Mouse (Mus musculus) CD4-positive helper T cell, adult 2 months (primary cell): ENCODE measurements around the gene Tars2.

ENCODE experiments used
- DNase-seq: peaks from one replicate; pipeline ENCODE4 v3.0.0-alpha.2; 2012; ENCODE audit warnings: low read depth, missing footprints, low spot score

The Tars2 gene

DNA sequence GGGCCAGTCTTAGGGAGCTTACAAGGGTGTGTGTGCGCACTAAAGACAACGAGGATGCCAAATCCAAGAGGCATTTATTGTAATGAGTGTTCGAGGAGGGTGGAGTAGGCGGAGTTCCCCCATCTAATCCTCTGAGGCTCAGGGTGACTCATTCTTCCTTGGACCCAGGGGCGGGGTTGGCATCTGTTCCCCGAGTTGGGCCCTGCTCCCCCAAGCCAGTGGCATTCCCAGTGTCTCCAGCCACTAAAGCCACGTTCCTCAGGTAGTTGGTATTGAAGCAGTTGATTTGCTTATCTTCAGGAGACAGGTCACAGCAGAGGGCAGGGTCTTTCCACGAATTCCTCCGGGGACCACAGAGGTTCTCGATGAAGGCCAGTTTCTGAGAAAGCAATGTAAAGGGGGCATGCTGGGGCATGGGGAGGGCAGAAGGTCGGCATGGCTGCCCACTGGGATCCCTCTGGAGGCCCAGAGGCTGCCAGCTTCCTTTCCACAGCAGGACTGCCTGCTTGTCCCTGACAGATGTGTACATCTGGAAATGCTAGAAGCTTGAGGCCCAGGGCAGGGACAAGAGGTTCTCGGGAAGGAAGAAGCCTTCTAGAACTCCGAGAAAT lies 25.8 kb downstream of the Tars2 start:
- no peak for DNase-seq

DNA sequence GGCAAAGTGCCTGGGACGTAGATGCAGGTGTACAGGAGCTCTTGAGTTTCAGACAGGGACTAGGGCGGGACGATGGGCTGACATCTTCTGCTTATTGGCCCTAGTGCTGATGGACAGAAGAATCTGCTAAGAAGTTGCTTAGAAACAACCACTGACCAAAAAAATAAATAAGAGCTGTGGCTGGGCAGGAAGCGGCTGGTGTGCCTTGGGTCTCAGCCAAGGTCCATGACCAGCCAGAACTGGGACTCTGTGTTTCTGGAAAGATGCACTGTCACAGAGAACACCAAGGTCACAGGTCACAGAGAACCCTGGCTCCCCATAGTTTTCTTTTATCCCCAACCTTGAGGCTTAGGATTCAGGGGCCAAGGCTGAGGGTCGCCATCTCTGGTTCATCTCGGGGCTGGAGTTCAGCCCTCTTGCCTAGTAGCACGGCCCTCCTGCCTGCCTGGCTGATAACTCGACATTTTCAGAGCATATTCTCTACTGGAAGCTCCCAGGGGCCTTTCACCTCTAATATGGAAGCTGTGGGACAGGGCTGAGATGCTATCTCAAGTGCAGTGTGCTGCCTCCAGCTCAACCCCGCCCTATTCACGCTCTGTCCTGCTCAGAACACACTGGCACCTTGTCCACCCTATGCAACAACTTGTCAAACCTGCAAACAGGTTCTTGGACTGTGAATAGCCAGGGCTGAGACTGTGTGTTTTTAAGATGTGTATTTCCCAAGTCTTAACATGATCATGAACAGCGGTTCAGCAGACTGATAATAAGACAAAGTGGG lies 27.1 kb downstream of the Tars2 start:
- DNase-seq = no peak

DNA sequence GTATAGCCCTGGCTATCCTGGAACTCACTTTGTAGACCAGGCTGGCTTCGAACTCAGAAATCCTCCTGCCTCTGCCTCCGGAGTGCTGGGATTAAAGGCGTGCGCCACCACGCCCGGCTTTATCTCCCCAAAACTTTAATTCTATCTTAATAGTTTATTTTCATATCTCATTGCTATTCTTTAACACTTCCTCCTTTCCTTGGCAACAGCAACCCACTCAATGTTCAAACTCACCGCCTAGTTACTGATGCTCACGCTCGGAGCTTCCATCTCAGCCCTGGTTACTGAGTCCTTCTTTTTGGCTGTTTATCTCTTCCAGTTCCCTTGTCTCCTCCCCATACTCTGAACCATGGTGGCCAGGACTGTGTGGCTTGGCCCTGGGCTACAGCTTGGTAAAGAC lies 27.7 kb downstream of the Tars2 start:
- DNase-seq = no peak

DNA sequence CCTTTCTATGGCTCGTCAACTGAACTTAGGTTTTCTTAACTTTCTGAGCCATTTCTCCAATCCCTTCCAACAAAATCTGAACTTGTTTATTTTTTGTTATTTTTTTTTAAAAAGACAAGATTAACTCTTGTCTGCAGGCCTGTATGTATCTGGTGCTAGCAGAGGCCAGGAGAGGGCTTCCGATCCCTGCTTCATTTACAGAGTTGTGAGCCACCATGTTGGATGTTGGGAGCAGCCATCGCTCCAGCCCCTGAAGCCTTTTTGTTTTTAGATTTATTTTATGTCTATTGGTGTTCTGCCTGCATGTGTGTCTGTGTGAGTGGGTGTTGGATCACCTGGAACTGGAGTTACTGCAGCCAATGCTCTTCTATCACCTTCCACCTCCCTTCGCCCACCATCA lies 28.2 kb downstream of the Tars2 start:
- DNase-seq = no peak

DNA sequence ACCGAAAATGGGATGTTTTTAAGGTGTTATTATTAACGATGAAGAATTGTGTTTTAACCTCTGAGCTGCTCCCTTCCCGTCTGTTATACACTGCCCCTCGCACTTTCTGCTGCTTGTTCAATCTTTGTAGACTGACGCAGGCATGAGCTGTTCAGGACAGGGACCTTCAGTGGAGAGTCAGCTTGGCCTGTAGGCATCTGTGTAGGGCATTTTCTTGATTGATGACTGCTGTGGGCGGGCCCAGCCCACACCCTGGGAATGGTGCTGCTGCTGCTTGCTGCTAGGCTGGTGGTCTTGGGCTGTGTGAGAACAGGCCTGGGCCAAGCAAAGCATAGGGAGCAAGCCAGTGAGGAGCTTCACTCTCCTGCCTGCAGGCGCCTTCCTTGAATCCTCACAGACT lies 29.6 kb downstream of the Tars2 start:
- no peak for DNase-seq

DNA sequence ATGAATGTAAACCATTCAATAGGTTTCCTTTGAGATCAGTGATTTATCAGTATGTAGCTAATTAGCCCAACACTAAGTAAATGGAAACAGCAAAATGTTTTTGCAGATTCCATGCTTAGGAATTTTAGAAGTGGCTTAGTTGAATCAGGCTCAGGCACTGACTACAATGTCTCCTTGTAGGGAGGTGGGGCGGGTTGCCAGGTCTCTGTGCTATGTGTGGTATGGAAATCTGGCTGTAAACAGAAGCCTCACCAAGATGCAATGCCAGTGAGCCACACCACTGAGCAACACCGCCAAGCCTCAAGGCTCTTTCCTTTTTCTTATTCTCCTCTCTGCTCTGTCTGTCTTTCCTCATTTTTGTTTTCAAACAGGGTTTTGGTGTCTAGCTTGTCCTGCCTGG lies 31.1 kb downstream of the Tars2 start:
- DNase-seq = no peak

DNA sequence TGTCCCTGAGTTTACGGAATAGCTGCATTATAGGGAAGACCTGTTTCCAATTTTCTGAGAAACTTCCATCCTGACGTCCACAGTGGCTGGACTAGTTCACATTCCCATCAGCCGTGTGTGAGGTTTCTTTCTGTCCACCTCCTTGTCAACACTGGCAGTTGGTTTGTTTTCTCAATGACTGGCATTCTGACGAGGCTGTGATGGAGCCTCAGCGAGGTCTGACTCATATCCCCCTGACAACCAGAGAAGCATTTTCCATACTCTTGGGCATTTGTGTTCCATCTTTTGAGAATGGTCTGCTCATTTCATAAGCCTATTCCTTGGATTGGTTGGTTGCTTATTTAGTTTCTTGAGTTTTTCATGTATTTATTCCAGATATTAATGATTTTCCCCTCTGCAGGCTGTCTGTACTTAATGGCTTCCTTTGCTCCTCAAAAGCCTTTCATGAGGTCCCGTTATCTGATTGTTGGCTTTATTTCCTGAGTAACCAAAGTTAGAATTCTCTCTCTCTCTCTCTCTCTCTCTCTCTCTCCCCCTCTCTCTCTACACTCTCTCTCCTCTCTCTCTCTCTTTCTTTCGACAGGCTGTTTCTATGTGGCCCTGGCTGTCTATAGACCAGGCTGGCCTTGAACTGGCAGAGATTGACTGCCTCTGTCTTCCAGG lies 33.2 kb downstream of the Tars2 start:
- peak; percentile 21 for DNase-seq

DNA sequence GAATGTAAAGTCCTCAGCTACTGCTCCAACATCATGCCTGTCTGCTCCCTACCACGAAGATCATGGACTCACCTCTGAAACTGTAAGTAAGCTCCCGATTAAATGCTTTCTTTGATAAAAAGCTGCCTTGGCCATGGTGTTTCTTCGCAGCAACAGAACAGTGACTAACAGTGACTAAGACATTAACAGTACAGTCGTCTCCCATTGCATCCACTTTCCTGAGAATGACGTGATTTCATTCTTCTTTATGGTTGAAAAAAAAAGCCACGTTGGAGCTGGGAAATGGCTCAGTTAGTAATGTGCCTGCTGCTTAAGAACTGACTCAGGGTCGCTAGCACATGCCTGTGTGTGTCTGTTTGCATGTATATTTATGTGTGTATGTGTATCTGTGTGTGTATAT lies 34.1 kb downstream of the Tars2 start:
- no peak for DNase-seq

DNA sequence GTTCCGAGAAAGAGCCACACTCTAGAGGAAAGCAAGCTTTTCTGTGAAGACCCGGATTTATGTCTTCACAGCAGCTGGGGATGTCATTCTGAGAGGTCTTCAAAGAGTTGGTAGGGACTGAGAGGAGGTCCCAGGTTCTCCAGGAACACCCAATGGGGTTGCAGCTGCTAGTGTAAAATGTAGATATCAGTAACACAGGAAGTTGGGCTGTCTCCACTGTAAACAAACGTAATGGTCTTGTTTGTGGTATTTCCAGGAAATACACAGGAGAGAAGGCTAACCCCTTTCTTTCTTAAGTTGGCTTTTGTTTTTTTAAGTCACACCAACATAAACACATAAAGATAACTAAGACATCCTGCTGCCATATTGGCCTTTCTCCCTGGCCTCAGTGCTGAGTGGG lies 37.6 kb downstream of the Tars2 start:
- peak; percentile 78 for DNase-seq

DNA sequence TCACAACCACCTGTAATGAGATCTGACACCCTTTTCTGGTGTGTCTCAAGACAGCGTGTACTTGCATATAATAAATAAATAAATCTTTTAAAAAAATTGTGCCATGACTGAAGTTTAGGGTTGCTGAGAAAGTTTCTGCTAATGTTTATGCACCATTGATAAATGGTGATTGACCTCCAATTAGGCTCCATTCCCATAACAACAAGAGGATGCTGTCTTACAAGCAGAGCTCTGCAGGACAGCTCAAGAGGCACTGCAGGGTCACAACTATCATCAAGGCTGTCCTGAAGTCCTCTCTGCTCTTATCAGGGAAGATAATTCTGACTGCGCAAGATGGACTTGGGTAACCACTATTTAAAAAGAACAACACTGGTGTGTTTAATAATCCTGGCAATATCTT lies 41.9 kb downstream of the Tars2 start:
- DNase-seq = no peak

DNA sequence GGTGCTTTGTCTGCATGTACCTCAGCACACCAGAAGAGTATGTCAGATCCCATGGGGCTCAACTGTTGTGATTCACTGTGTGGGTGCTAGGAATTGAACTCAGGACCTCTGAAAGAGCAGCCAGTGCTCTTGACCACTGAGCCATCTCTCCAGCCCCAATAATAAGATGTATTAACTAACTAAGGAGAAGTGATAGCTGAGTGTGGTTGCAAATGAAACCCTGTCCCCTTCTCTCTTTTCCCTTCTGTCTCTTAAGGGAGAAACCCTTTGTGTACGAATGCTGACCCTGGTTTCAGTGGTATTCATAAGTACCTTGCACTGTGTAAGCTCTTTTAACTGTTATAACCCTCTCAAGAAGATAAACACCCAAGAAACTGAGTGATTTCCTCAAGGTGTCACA lies 43.9 kb downstream of the Tars2 start:
- DNase-seq = no peak

DNA sequence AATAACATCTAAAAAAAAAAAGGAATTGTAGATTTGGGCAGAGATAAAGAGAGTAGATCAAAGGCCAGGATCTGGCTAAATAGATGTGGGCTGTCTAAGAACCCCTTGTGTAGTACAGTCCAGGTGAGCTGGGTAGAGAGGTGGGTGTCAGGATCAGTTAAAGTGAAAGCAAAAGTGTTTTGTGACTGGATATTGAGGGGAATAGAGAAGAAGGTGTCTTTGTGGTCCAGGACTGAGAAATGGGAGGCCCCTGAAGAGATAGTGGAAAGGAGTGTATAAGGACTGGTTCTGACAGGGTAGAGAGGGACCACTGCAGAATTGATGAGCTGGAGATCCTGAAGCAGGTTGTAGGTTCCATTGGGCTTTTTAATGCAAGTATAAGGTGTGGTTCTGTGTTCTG lies 50.0 kb downstream of the Tars2 start:
- DNase-seq = peak; percentile 43

DNA sequence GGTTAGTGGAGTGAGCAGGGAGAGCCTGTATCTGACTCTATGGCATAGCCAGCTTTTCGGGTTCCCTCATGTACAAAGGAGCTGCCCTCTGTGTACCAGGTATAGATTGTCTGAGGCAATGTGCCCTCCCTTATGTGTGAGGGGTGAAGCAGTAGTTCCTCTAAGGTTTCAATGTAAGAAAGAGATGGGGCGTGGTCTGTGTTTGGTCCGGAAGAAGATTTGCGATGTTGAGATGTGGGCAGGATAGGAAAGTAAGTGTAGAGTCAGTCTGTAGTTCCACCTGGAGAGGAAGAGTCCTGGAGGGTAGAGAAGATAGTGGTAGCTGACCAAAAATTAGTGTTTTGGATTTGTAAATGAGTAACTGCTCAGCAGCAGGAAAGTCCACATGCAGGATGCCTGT lies 51.0 kb downstream of the Tars2 start:
- DNase-seq = peak; percentile 61

DNA sequence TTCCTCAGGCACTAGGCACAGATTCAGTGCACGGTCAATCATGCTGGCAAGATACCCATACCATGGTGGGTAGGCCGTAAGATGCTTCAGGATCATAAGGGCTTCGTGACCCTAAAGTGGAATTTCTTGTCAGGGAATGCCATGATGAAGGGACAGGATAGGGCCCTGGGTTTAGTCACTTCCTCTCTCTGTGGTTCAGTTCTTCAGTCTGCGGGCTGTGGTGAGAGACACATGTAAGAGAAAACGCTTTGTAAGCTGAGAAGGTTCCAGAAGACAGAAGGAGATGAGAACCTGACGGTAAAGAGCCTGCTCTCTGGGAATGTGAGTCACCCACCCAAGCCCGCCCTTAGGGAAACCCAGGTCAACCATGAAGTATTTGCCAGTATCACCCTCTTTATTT lies 52.5 kb downstream of the Tars2 start:
- peak; percentile 81 for DNase-seq

DNA sequence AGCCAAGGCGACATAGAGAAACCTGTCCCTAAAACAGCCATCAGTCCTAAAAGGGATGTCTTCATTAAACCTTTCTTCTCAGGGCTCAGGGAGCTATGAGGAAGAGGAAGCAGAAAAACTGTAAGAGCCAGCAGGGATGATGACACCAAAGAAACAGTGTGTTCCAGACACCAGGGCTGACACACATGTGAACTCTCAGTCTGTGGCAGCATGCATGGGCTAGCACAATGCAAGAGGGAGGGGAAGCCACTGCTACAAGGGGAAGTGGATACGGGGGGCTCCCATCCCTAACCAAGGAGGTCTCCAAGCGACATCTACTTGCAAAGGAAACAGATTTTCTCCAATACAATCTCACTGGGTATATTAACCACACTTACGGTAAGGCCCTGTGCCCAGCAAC lies 53.7 kb downstream of the Tars2 start:
- DNase-seq = no peak

DNA sequence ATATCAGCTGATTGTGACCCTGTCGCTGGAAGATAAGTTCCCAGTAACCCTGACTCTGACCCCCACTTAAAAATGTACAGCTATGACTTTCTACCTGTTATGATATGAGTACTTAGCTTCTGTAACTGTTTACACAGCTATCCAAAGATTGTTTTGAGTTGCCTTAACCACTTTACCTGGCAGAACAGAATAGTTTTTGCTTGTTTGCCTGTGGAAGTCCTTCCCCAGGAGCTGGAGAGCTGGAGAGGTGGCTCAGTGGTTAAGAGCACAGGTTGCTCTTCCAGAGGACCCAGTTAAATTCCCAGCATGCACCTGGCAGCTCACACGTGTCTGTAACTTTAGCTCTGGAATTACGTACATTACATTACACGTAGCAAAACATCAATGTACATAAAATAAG lies 55.4 kb downstream of the Tars2 start:
- no peak for DNase-seq

DNA sequence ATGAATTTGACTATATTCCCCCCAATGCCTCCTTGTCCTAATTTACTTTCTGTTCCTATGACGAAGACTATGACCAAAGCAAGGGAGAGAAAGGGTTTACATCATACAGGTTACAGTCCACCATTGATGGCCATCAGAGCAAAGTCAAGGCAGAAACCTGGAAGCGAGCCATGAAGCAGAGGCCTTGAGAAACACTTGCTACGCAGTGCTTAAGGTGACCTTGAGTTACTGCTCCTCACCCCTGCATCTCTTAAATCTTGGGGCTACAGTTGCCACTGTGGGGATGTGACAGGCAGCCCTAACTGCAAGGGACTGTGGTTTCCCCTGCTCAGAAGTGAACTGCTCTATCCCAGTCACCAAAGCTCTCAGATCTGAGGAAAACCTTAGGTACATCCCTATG lies 56.7 kb downstream of the Tars2 start:
- no peak for DNase-seq

DNA sequence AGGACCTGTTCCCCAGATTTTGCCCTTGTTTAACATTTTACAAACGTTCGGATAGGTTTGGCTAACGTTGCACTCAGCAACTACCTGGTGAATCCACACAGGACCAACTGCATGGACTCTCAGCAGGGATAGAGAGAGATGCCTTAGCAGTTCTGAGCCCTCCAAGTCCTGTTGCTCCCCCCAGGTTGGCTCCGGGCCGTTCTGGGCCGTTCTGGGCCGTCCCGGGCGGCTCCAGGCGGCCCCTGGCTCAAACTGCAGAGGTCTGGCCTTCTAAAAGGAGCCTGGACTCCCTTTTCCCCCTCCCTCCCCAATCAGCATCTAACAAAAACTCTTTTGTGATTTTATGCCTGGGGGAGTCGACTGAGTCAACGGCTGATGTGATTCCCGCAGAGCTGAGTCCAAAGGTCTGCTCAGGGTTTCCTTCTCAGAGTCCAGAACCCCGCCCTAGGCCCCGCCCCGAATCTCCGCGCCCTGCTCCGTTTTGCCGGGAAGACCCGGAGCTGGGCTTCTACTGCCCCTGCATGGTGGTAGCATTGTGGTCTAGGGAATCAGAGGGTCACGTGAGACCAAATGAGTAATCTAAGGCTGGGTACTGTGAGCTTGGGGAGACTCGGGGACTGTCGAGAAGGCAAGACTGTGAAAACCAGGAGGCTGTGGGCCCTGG lies 58.0 kb downstream of the Tars2 start:
- no peak for DNase-seq

DNA sequence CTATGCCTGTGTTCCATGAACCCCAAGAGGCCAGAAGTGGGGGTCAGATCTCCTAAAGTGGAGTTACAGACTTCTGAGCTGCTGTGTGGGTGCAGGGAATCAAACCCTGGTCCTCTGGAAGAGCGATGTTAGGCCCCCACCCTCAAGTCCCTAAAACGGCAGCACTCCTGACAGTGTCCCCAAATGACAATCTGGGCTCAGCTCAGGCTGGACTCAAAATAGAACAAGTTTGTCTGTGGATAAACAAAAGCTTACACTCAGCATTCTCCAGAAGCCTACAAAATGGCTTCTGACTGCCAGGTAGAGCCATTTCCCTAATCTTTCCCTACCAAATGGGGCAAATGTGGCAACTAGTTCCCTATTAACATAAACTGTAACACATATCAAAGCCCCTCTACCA lies 58.9 kb downstream of the Tars2 start:
- DNase-seq = no peak

DNA sequence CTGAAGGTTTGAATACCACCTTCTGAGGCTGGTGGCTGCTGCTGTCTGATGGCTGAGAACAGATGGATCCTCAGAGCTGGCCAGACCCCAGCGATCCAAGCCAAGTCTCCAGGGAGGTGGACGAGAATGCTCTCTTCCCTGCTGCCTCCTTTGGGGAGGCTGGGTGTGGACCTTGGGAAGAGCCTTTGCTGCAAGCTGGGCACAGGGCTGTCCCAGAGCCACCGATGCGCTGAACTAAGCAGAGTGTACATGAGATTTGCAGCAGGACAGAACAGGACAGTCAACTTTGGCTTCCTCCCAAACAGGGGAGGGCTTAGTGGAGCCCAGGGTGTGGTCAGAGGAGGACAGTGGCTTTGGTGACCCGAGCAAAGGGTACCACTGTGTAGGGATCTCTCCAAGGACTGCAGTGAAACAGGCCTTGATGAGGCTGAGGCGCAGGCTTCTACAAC lies 59.7 kb downstream of the Tars2 start:
- no peak for DNase-seq

DNA sequence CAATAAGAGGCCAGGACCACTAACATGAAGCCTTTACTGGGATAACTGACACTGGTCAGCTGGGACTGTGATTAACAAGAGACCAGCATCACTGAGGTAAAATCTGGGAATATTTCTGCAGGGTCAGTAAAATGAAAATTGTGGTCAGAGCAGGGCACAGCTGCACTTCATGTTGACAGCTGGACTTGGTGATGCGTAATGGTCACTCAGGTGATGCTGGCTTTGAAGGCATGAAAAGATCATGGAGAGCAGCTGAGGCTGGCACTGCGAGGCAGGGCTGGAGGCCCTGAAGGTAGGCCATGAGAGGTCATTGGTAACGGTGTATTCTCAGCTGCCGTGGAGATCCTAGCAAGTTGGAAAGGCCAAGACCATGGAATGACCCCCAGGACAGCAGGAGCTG lies 61.7 kb downstream of the Tars2 start:
- DNase-seq = no peak

DNA sequence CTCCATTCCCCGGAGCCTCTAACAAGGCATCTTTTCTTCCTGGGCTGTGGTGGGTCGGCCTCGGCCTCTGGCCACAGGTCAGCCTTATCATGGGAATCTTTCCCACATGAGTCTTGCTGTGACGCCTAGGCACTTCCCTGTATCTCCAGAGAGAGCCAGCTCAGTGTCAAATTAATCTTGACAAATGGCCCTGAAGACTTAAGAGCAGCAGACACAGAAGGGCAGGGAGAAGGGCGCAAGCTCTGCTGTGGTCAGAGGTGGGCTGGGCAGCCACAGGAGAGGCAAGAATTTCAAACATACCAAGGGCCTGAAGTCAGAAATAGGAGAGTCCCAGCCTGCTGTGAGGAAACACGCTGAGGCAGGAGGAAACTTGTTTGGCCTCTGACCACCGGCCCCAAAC lies 63.6 kb downstream of the Tars2 start:
- DNase-seq = no peak

DNA sequence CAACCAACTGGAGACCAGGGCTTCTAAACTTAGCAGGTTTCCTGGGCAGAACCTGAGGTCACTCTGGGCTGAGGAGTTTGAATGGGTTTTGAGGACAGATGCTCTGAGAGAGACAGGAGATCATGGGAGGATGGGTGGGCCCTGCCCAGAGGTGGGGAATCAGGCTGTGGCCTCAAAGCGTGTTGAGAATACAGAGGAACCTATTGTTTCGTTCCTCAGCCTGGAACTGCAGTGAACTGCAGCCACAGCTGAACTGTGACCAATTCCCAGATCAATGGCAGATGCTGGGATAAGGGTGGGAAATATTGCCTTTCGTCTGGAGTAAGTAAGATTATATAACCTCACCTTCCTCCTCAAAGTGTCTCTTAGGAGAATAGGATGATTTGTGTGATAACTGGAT lies 64.2 kb downstream of the Tars2 start:
- no peak for DNase-seq
